Mouse (Mus musculus) adrenal gland, postnatal 10 days (tissue): ENCODE data around the gene Pptc7. TPM values are rescaled to one million over a fixed set of nuclear protein-coding genes. Genes with fewer than 3 reads are reported as not detected.
A peak's percentile ranks its signal among the peaks of the same experiment; 100 is the strongest.

Source experiments
- DNase-seq: peaks from one replicate; pipeline ENCODE4 v3.0.0; 2021; ENCODE audit warnings: mixed read lengths
- total RNA-seq, 2 experiments: library from RNA; stranded (reverse); gene quantifications; 2 replicates each; pipeline ENCODE4 v1.2.3; 2021

Pptc7 gene
- total RNA-seq, 2 experiments from 2014 or later = 36.7 to 49.2 TPM

DNA sequence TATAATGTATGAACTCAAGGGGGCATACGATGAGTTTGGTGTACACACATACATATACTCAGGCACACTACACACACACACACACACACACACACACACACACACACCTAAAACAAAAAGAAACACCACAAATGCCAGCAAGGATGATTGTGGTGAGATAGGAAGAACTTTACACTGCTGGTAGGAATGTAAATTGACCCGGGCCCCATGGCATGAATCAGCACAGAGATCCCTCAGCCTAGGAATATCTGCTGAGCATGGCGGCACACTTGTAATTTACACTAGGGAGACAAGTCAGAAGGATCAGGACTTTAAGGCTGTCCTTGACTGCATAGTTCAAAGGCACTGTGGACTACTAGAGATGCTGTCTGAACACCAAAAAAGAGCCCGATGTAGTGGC lies 46.1 kb downstream of the Pptc7 start:
- no peak for DNase-seq

DNA sequence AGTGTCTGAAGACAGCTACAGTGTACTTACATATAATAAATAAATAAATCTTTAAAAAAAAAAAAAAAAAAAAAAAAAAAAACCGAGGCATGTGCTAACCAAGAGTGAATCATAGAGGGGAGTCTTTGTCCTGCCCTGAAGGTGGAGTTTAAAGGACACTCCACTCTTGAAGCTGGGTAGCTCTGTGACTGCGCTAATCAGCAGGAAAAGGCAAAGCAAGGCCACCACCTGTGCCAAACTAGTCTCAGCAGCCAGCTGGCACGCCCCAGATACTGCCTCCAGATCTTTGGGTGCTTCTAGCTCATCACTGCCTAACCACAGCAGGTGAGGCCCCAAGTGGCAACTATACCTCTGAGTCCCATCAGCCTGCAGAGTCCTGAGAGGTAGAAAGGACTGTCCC lies 50.5 kb downstream of the Pptc7 start:
- no peak for DNase-seq

DNA sequence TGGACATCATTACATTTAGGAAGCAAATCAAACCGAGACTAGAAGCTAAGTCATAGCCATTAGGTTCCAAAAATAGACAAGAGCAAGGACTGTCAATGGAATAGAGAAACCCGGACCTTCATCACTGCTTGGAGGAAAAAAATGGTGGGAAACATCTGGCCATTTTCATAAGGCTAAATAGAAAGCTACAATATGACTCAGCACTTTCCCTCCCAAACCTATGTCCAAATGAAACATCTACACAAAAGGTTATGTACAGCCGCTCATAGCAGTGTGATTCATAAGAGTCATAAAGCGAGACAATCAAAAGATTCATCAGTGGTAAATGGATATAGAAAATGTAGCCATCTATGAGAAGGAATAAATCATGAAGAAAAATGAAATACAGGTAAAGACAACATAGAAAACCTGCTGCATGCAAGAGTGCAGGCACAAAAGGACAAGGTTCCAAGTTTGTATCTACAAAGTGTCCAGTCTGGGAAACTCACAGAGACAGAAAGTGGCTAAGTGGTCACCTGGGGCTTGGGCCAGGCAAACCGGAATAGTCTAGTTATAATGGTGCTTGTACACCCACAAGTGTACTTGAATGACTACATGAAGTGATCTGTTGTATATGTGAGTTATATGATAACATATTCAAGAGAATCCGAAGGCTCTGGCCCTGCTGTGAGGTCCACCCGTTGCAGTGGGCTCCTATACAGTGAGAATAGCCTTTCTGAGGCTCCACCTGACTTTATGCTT lies 52.6 kb downstream of the Pptc7 start:
- no peak for DNase-seq

DNA sequence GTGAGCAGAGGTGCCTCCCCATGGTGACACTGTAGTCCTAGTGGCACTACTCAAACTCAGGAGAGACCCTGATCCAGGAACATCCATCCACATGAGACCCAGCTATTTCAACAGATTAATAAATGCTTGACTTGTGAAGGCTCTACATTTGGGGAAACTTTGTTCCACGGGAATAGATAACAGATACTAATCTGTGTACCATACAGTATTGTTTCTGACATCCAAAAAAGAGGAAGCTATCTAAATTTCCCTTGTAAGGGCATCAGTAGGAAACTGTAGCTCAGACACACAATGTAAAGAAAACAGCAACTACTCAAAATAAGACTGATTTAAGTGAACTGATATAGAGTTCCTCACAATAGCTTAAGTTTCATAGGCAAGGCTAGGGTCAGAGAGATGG lies 58.7 kb downstream of the Pptc7 start:
- DNase-seq = no peak

DNA sequence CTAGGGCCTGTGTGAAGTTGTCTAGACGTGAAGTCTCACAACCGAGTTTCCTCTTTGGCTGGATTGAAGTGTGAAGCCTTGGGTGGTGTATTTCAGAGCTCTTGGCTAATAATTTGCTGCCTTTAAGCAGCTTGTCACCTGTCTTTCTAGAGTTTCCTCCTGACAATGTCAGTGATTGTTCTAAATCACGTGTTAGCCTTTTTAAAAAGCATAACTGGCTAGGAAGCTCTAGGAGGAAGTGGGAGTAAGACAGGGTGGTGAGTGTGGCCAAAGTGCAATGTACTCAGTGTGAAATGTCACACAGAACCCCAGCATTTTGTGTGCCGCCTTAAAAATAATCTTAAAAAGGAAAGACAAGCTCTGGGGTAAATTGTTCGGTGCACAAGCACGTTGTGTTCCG lies 59.6 kb downstream of the Pptc7 start:
- DNase-seq = no peak

DNA sequence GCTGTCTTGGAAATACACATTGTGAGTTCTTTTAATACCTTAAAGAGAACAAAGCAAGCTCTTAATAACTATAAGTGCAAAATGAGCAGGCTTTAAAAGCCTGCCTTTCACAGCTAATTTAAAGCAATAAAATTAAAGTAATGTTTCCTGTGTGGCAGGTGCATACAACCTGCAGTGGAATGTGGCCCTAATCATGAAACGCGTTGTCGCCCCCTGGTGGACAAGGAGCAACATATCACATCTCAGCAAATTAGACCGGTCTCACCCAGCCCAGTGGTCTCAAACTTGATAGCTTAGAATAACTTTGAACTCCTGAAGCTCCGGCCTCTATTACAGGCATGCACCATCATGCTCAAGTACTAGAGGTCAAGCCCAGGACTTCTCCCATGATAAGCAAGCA lies 60.1 kb downstream of the Pptc7 start:
- peak; percentile 83 for DNase-seq

DNA sequence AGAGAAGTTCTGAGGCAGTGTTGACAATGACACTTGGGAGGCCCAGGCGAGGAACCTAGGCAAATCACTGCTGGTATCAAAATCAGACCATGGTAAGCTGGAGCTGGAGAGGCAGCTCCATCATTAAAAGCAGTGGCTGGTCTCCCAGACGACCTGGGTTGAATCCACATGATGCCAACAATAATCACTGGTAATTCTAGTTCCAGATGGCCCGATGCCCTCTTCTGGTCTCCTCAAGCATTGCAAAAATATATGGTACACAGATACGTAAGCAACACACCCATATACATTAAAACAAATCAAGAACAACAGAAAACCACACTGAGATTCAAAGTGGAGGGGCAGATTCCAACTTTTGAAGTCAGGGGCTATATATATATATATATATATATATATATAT lies 61.6 kb downstream of the Pptc7 start:
- no peak for DNase-seq

DNA sequence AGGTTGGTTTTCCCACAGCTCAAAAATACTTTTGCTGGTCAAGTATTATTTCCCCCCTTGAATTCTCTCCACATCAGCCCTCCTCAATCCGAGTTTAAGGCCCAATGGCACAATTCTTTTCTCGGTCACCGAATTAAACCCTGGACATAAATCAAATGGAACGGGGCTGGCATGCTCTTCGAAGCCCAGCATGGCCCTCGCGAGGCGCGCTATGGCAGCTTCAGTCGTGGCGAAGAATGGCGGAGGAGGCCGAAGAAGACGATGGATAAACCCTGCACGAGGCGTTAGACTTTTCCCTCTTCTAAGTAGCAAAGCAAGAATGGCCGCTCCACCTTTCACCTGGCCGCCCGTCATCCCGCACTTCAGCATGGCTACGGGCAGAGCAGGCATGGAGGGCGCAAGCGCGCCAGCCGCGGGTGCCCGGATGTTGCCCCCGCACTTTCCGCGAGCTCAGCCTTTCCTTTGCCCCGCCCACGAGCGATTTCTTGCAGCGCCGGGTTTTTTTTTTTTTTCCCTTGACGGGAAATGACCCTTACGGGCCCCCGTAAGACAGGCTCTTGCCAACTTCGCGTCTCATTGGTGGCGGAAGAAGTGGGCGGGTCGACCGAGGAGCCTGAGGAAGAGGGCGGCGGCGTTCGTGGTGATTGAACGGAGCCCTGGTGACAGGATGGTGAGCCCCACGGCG lies 69.8 kb downstream of the Pptc7 start, which contains the start of the genes Rad9b and Vps29:
TSS of gene Rad9b (minus strand) at position 427 of the 685 bp plus-strand sequence.
TSS of gene Vps29 (plus strand) at position 563 of the 685 bp plus-strand sequence.
- DNase-seq = peak; percentile 99

DNA sequence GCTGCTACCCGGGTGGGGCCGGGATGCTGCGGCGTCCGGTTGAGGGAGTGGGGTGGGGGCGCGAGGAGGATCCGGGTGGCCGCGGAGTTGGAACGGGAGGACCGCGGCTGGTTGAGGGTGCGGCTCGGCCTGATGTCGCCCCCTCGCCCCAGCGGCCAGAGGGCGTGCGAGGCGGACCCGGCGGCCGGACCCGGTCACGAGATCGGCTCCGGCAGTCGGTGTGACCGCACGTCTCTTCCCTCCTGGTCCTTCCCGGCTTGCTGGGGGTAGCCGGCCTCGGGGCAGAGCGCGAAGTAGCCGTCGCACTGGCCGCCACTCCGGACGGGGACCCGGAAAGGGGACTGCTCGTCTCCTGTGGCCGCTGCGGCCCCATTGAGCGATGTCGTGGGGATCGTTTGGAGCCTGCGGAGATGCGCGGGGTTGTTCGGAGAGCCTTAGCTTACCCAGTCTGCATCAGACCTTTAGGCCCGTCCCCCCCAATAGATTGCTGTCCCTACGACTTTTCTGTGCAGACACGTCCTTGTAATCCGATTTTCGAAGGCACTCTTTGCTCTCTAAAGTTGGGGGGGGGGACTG lies 70.4 kb downstream of the Pptc7 start:
- DNase-seq = no peak

DNA sequence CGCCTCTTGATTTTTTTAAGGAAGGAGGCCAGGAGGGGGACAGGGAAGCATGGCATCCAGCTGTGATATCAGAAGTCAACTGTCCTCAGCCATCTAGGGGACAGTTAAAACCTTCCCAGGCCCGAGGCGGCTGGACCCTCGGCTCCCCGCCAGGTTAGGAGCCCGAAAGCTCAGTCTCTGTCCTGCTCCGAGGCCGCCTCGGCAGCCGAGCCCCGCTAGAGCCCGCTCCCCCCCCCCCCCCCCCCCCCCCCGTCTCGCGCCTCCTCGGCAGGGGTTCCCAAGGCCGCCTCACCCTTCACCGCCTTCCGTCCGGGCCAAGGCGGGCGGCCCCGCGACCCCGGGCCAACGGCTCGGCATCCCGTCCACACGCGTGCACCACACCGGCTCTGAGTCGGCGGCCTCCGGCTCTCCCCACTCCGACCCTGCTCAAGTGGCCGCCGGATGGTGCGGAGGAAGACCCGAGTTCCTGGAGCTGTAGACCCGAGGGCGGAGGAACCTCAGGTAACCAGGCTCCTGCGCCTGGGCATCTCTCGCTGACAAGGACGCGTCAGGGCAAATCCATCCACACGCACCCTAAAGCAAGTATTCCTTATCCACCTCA lies 87.5 kb downstream of the Pptc7 start, which contains the start of gene Gpn3:
TSS of gene Gpn3 (plus strand) at position 286 of the 601 bp plus-strand sequence.
- DNase-seq = peak; percentile 60

DNA sequence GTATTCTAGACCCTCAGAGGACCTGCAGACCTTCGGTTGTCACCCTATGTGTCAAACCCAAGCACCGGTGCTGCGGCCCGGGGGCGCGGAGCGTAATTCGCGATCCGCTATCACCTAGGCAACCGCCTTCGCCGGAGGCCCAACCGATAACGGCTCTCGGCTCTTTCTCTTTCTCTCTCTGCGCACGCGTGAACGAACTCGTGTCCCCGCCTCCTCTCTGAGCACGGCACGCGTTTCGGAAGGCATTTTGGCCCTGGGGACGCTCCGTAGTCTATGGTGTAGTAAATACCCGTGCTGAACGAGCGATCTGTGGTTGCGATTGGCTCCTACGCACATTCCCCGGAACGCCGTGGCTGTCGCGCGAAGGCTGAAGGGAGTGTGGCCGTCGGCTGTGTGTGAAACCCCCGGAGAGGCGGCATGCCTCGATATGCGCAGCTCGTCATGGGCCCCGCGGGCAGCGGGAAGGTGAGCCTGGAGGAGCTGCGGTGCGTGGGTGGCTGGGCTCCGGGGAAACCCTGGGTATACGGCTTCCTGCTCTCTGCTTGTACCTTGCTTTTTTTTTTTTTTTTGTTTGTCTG lies 88.1 kb downstream of the Pptc7 start, which contains the start of gene Fam216a:
TSS of gene Fam216a (minus strand) at position 173 of the 578 bp plus-strand sequence.
- DNase-seq = peak; percentile 99

DNA sequence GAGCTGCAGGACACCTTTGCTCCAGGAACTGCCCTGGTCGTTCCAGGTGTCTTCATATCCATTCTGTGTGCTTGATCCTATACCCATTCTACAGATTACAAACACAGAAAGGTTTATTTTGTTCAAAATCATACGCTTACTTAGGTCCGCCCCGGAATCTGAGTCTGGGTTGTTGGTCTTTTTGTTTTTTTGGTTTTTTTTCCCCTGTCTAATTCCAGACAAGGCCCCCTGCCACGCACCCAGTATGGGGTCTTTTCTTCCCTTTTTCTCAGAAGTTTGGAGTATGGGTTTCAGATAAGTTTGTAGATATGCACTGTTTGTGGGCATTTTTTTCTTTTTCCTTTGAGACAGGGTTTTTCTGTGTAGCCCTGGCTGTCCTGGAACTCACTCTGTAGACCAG lies 88.7 kb downstream of the Pptc7 start:
- no peak for DNase-seq

Other genes with a start within 250 kb of the Pptc7 start
- gene Cux2, start 234.3 kb upstream of the Pptc7 start, total RNA-seq = 10 to 100 TPM; 23.5 to 25.1 TPM
- gene Myl2, start 183.4 kb upstream of the Pptc7 start, total RNA-seq = 100 to 1,000 TPM in 1 of 2 experiments, 10 to 100 TPM in 1; 25.5 to 182 TPM
- gene Ccdc63, start 143.5 kb upstream of the Pptc7 start, total RNA-seq = not detected
- 100 to 1,000 TPM; 149 to 173 TPM for gene Ppp1cc, start 126.1 kb upstream of the Pptc7 start, total RNA-seq
- 1 to 10 TPM; 5.8 to 6.6 TPM for gene Hvcn1, start 77.6 kb upstream of the Pptc7 start, total RNA-seq
- 10 to 100 TPM; 11.1 to 13.5 TPM for gene Tctn1, start 19.9 kb upstream of the Pptc7 start, total RNA-seq
- gene Rad9b, start 69.9 kb downstream of the Pptc7 start, total RNA-seq = 1 to 10 TPM; 4.6 to 4.8 TPM
- gene Vps29, start 70.0 kb downstream of the Pptc7 start, total RNA-seq = 100 to 1,000 TPM; 121 to 131 TPM
- gene Gpn3, start 87.5 kb downstream of the Pptc7 start, total RNA-seq = 10 to 100 TPM; 27.2 to 33.8 TPM
- 10 to 100 TPM; 30.3 to 32.7 TPM for gene Fam216a, start 88.0 kb downstream of the Pptc7 start, total RNA-seq
- gene Arpc3, start 107.5 kb downstream of the Pptc7 start, total RNA-seq = 100 to 1,000 TPM; 164 to 207 TPM
- 10 to 100 TPM; 46.8 to 50.1 TPM for gene Anapc7, start 137.3 kb downstream of the Pptc7 start, total RNA-seq
- 100 to 1,000 TPM; 202 to 226 TPM for gene Atp2a2, start 217.9 kb downstream of the Pptc7 start, total RNA-seq